Mouse (Mus musculus): ENCODE results near the gene Fam173a.

GRCm38 (mm10) chr17:25754241-25754640, 38.5 kb downstream of the Fam173a start, which contains the start of gene Msln:
- TF ChIP-seq POLR2A (IDR thresholded peaks at IDR 0.05; ENCODE audit: borderline replicate concordance, extremely low read depth, low read depth, low read length) (no peak), CTCF (IDR thresholded peaks at IDR 0.05; ENCODE audit: insufficient read depth, low read length) (no peak)
